Mouse (Mus musculus) lung, postnatal 0 days (tissue): ENCODE measurements around the gene Arhgap8. TPM values are rescaled to one million over a fixed set of nuclear protein-coding genes. Genes with fewer than 3 reads are reported as not detected.

Experiments
- ATAC-seq: fragments of 200-750 bp; cut with Nextera tagmentation; 2 replicates; pipeline ENCODE4 v1.8.0; 2017; ENCODE audit warnings: moderate library complexity
- DNase-seq: peaks from one replicate; pipeline ENCODE4 v3.0.0-alpha.2; 2016; ENCODE audit warnings: low spot score
- H3K27ac ChIP-seq: fragments of 300-500 bp; sonication (generic); 2 replicates; pipeline ENCODE4 v1.5.1; 2014; ENCODE audit warnings: antibody characterized with exemption, mild to moderate bottlenecking, low read length, mixed read lengths
- H3K27me3 ChIP-seq: fragments of 300-500 bp; sonication (generic); replicated peaks from 2 replicates; pipeline ENCODE4 v1.6.1; 2014; ENCODE audit warnings: low read length, mixed read lengths; ENCODE audit not compliant: insufficient read depth
- H3K36me3 ChIP-seq: fragments of 300-500 bp; sonication (generic); 2 replicates; pipeline ENCODE4 v1.6.1; 2014; ENCODE audit warnings: low read length, mixed read lengths; ENCODE audit not compliant: insufficient read depth
- H3K4me1 ChIP-seq: fragments of 300-500 bp; sonication (generic); 2 replicates; pipeline ENCODE4 v1.6.1; 2014; ENCODE audit warnings: antibody characterized with exemption, low read depth, low read length, mixed read lengths; ENCODE audit not compliant: insufficient read depth
- H3K4me2 ChIP-seq: fragments of 300-500 bp; sonication (generic); replicated peaks from 2 replicates; pipeline ENCODE4 v1.6.1; 2014; ENCODE audit warnings: low read depth, mild to moderate bottlenecking, low read length, moderate library complexity, mixed read lengths
- H3K4me3 ChIP-seq: fragments of 300-500 bp; sonication (generic); 2 replicates; pipeline ENCODE4 v1.5.1; 2014; ENCODE audit warnings: low read depth, low read length
- H3K9ac ChIP-seq: fragments of 300-500 bp; sonication (generic); replicated peaks from 2 replicates; pipeline ENCODE4 v1.6.1; 2014; ENCODE audit warnings: low read depth, mild to moderate bottlenecking
- H3K9me3 ChIP-seq: fragments of 300-500 bp; sonication (generic); 2 replicates; pipeline ENCODE4 v1.6.1; 2016; ENCODE audit warnings: low read length, mixed read lengths
- CTCF ChIP-seq: IDR thresholded peaks from 2 replicates; pipeline ENCODE4 v1.5.1; 2016; ENCODE audit warnings: antibody characterized with exemption, mild to moderate bottlenecking
- EP300 ChIP-seq: IDR thresholded peaks from 2 replicates; pipeline ENCODE4 v1.6.1; 2016; ENCODE audit warnings: antibody characterized with exemption, mild to moderate bottlenecking, control low read depth
- WGBS: fragments of 180-500 bp; shearing (Covaris S2); extraction: QIAGEN DNeasy Blood & Tissue Kit; methylation state at CpG from one replicate; pipeline ENCODE4 v1.1.7; 2014; 5-methylcytosine and 5-hydroxymethylcytosine counted together
- polyA plus RNA-seq: library from polyadenylated mRNA; unstranded; fragments of >200 nt; fragmentation: Nextera tagmentation; extraction: Ambion mirVana; gene quantifications from 2 replicates; pipeline ENCODE4 v1.2.1, GENCODE M21; 2015

Arhgap8 gene
- polyA plus RNA-seq, 1 experiment from 2014 or later, result 15.9 TPM

GRCm38 (mm10) chr15:84793649-84794048 lies 73.8 kb downstream of the Arhgap8 start:
- Histone ChIP-seq H3K36me3 (no peaks in the 10 kb centered on the region), H3K4me3 (no peak overlapping the region), H3K4me2 (no peak overlapping the region), H3K4me1 (no peaks in the 10 kb centered on the region), H3K9ac (no peak overlapping the region), H3K27ac (no peak overlapping the region), H3K9me3 (no peaks in the 10 kb centered on the region), H3K27me3 (no peaks in the 10 kb centered on the region)
- ATAC-seq, result no peak
- WGBS, result 69% methylated on average over 5 of the region's 5 CpGs
- no peak for DNase-seq
- no peak for TF ChIP-seq CTCF
- TF ChIP-seq EP300, result no peak

GRCm38 (mm10) chr15:84800132-84800531 lies 80.3 kb downstream of the Arhgap8 start:
- no peak overlapping the region for H3K4me3 ChIP-seq
- no peaks in the 10 kb centered on the region for H3K9me3 ChIP-seq
- no peaks in the 10 kb centered on the region for H3K4me1 ChIP-seq
- TF ChIP-seq CTCF (peak; percentile 59), EP300 (no peak)
- H3K4me2 ChIP-seq, result no peak overlapping the region
- H3K36me3 ChIP-seq, result no peaks in the 10 kb centered on the region
- no peak overlapping the region for H3K9ac ChIP-seq
- no peaks in the 10 kb centered on the region for H3K27me3 ChIP-seq
- no peak for DNase-seq
- WGBS, result 81% methylated on average over 5 of the region's 5 CpGs
- no peak for ATAC-seq
- no peak overlapping the region for H3K27ac ChIP-seq

GRCm38 (mm10) chr15:84803685-84804084 lies 83.8 kb downstream of the Arhgap8 start:
- Histone ChIP-seq H3K9ac (no peak overlapping the region), H3K27me3 (no peaks in the 10 kb centered on the region), H3K9me3 (no peaks in the 10 kb centered on the region), H3K27ac (no peak overlapping the region), H3K36me3 (no peaks in the 10 kb centered on the region), H3K4me2 (no peak overlapping the region), H3K4me1 (no peaks in the 10 kb centered on the region), H3K4me3 (no peak overlapping the region)
- 56% methylated on average over 3 of the region's 3 CpGs for WGBS
- no peak for ATAC-seq
- TF ChIP-seq EP300 (no peak), CTCF (peak; percentile 79)
- peak; percentile 40 for DNase-seq

- 49% methylated on average over 21 of the region's 21 CpGs for WGBS
- no peaks in the 10 kb centered on the region for H3K27me3 ChIP-seq
- ATAC-seq (no peak), DNase-seq (no peak)
- no peak overlapping the region for H3K27ac ChIP-seq
- H3K9ac ChIP-seq, result no peak overlapping the region
- TF ChIP-seq EP300, result no peak
- no peak for TF ChIP-seq CTCF
- no peaks in the 10 kb centered on the region for H3K4me1 ChIP-seq
- no peaks in the 10 kb centered on the region for H3K36me3 ChIP-seq
- no peak overlapping the region for H3K4me3 ChIP-seq
- no peak overlapping the region for H3K4me2 ChIP-seq
- H3K9me3 ChIP-seq, result no peaks in the 10 kb centered on the region
Measured at GRCm38 (mm10) chr15:84809275-84809952, 89.6 kb downstream of the Arhgap8 start.

GRCm38 (mm10) chr15:84811126-84811525 lies 91.3 kb downstream of the Arhgap8 start:
- no peak overlapping the region for H3K27ac ChIP-seq
- WGBS, result 69% methylated on average over 5 of the region's 5 CpGs
- TF ChIP-seq CTCF (no peak), EP300 (no peak)
- no peak overlapping the region for H3K9ac ChIP-seq
- DNase-seq (no peak), ATAC-seq (no peak)
- no peaks in the 10 kb centered on the region for H3K27me3 ChIP-seq
- H3K9me3 ChIP-seq, result no peaks in the 10 kb centered on the region
- no peak overlapping the region for H3K4me2 ChIP-seq
- H3K4me1 ChIP-seq, result no peaks in the 10 kb centered on the region
- no peak overlapping the region for H3K4me3 ChIP-seq
- no peaks in the 10 kb centered on the region for H3K36me3 ChIP-seq

GRCm38 (mm10) chr15:84812831-84813357 lies 93.0 kb downstream of the Arhgap8 start:
- Histone ChIP-seq H3K27ac (no peak overlapping the region), H3K27me3 (no peaks in the 10 kb centered on the region), H3K9me3 (no peaks in the 10 kb centered on the region), H3K9ac (no peak overlapping the region), H3K36me3 (no peaks in the 10 kb centered on the region), H3K4me1 (no peaks in the 10 kb centered on the region), H3K4me2 (no peak overlapping the region), H3K4me3 (no peak overlapping the region)
- ATAC-seq (no peak), DNase-seq (no peak)
- TF ChIP-seq EP300, result no peak
- no peak for TF ChIP-seq CTCF
- WGBS, result 71% methylated on average over 11 of the region's 11 CpGs
